Mouse (Mus musculus) megakaryocyte, embryonic 14.5 days (primary cell): Measurements from ENCODE around the gene Fnbp1.

Experiments
- FLI1 ChIP-seq: IDR thresholded peaks from 2 replicates; pipeline ENCODE4 v1.6.1; 2012; ENCODE audit warnings: low read length, inconsistent platforms, mixed read lengths
- GATA1 ChIP-seq: IDR thresholded peaks from 3 replicates; pipeline ENCODE4 v1.6.1; 2012; ENCODE audit warnings: mixed read lengths, low read length, inconsistent platforms, borderline replicate concordance

DNA sequence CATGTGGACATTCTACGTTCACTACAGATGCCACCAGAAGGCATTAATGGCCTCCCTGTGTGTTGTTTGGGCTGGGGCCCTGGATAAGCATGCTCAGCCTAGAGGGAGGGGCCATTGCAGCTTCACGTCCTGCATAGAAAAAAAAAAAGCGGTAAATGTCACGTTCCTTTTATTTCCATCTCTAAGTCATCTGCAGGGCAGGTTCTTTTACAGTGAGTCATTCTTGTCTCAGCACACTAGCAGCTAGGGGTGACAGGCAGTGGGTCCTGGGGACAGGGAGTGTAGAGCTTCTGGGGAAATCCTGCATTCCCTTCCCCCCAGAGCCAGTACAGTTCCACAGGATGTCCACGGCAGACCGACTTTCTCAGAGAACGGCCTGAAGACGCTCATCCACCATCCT lies 115.2 kb downstream of the Fnbp1 start:
- TF ChIP-seq GATA1 (no peak), FLI1 (no peak)
